Comparison of ENCODE assay signal across 12 mouse cellular contexts in genomic region chr5:120371176-120371819, GRCm38 (mm10).
DNase-seq lines count a peak whose midpoint lies in the region; ATAC-seq and TF ChIP-seq lines count a peak whose summit lies in the region.
"Had no signal": no experiment of that assay in that cellular context is flagged by ENCODE, and none has a peak within 500 bp of the region (broad histone marks: within the 10 kb centered on the region; RNA-seq: fewer than 3 reads in every experiment).

No protein-coding gene starts in this region.

- no peaks in the 10 kb centered on the region for H3K9me3 ChIP-seq in kidney, embryonic 15.5 days (replicated peaks)
- no peaks in the 10 kb centered on the region for H3K9me3 ChIP-seq in embryonic facial prominence, embryonic 14.5 days (ENCODE audit: control insufficient read depth, low read length)
- no peaks in the 10 kb centered on the region for H3K9me3 ChIP-seq in limb, embryonic 11.5 days (ENCODE audit: control insufficient read depth, low read length)
- H3K9me3 ChIP-seq in neural tube, embryonic 13.5 days: no peaks in the 10 kb centered on the region

- ATAC-seq in kidney, embryonic 15.5 days (replicated peaks; ENCODE audit: low FRiP score): 0 out of 2 replicates have a peak, but pooled peaks have one; percentile 9
- no peak for ATAC-seq in embryonic facial prominence, embryonic 14.5 days (ENCODE audit: low read depth)
- ATAC-seq in limb, embryonic 11.5 days (ENCODE audit: insufficient number of reproducible peaks, low FRiP score, low TSS enrichment, low read depth): no peak
- ATAC-seq in neural tube, embryonic 13.5 days (ENCODE audit: low read depth): peak; percentile 53; the same call in 1 of the 2 replicates

- H3K4me3 ChIP-seq in kidney, embryonic 15.5 days (replicated peaks): no peak overlapping the region
- H3K4me3 ChIP-seq in embryonic facial prominence, embryonic 14.5 days (ENCODE audit: low read depth, low read length): no peak overlapping the region
- no peak overlapping the region for H3K4me3 ChIP-seq in limb, embryonic 11.5 days (ENCODE audit: low read depth, low read length)
- H3K4me3 ChIP-seq in neural tube, embryonic 13.5 days: no peak overlapping the region
- no peak overlapping the region for H3K4me3 ChIP-seq in gastrocnemius, adult 2 months

- no peak overlapping the region for H3K27ac ChIP-seq in kidney, embryonic 15.5 days
- no peak overlapping the region for H3K27ac ChIP-seq in embryonic facial prominence, embryonic 14.5 days (replicated peaks; ENCODE audit: low read depth, low read length)
- no peak overlapping the region for H3K27ac ChIP-seq in limb, embryonic 11.5 days (replicated peaks; ENCODE audit: low read depth, low read length)
- H3K27ac ChIP-seq in neural tube, embryonic 13.5 days (replicated peaks): no peak overlapping the region
- no peak overlapping the region for H3K27ac ChIP-seq in gastrocnemius, adult 2 months

- peaks cover 27% of the 10 kb centered on the region for H3K27me3 ChIP-seq in kidney, embryonic 15.5 days
- 0 out of 2 replicates have a peak, but pooled peaks cover 4% of the 10 kb centered on the region for H3K27me3 ChIP-seq in embryonic facial prominence, embryonic 14.5 days (replicated peaks; ENCODE audit: control insufficient read depth, insufficient read depth, low read length)
- H3K27me3 ChIP-seq in limb, embryonic 11.5 days (ENCODE audit: control insufficient read depth, insufficient read depth, low read length): peaks cover 5% of the 10 kb centered on the region; the same call in 1 of the 2 replicates
- peaks cover 19% of the 10 kb centered on the region for H3K27me3 ChIP-seq in neural tube, embryonic 13.5 days

- no peak for DNase-seq in kidney, postnatal 14 days
- DNase-seq in embryonic facial prominence, embryonic 14.5 days (ENCODE audit: low spot score): peak; percentile 54
- peak; percentile 21 for DNase-seq in limb, embryonic 11.5 days (ENCODE audit: low spot score)
- no peak for DNase-seq in left cerebral cortex, adult 9 months (ENCODE audit: low spot score in 2 of 2)
- no peak for DNase-seq in gastrocnemius, adult 2 months
- no peak for DNase-seq in layer of hippocampus, adult 9-11 months
- DNase-seq: cerebellum, postnatal 36 days; kidney, adult 8-10 months; lung, postnatal 14 days; spleen, adult 18-20 months had no signal

- H3K4me2 ChIP-seq in kidney, embryonic 15.5 days: peak overlapping the region; percentile 33
- peak overlapping the region; percentile 40 for H3K4me2 ChIP-seq in embryonic facial prominence, embryonic 14.5 days (ENCODE audit: low read depth, low read length)
- no peak overlapping the region for H3K4me2 ChIP-seq in limb, embryonic 11.5 days (ENCODE audit: low read depth, severe bottlenecking)
- peak overlapping the region; percentile 24; the same call in 1 of the 2 replicates for H3K4me2 ChIP-seq in neural tube, embryonic 13.5 days

- intact Hi-C loops in gastrocnemius, adult 2 months (cut with DNase I): no loop called here

- no peaks in the 10 kb centered on the region for H3K36me3 ChIP-seq in kidney, embryonic 15.5 days
- H3K36me3 ChIP-seq in embryonic facial prominence, embryonic 14.5 days (ENCODE audit: control insufficient read depth, insufficient read depth, low read length): no peaks in the 10 kb centered on the region
- no peaks in the 10 kb centered on the region for H3K36me3 ChIP-seq in limb, embryonic 11.5 days (ENCODE audit: control insufficient read depth, insufficient read depth, low read length)
- H3K36me3 ChIP-seq in neural tube, embryonic 13.5 days: no peaks in the 10 kb centered on the region

- no peak overlapping the region for H3K9ac ChIP-seq in kidney, embryonic 15.5 days
- peak overlapping the region; percentile 25; the same call in 1 of the 2 replicates for H3K9ac ChIP-seq in embryonic facial prominence, embryonic 14.5 days (ENCODE audit: low read depth, low read length)
- no peak overlapping the region for H3K9ac ChIP-seq in limb, embryonic 11.5 days (ENCODE audit: low read length)
- peak overlapping the region; percentile 38; the same call in 1 of the 2 replicates for H3K9ac ChIP-seq in neural tube, embryonic 13.5 days

- no peak for TF ChIP-seq CTCF in gastrocnemius, adult 2 months (IDR thresholded peaks at IDR 0.05)

- WGBS in kidney, embryonic 15.5 days: 4% methylated on average over 15 of the region's 15 CpGs
- 5% methylated on average over 9 of the region's 15 CpGs for WGBS in embryonic facial prominence, embryonic 14.5 days
- WGBS in limb, embryonic 11.5 days: 9% methylated on average over 15 of the region's 15 CpGs
- WGBS in neural tube, embryonic 13.5 days: 2% methylated on average over 15 of the region's 15 CpGs

- H3K4me1 ChIP-seq in kidney, embryonic 15.5 days: peaks cover 9% of the 10 kb centered on the region; the same call in 1 of the 2 replicates
- peaks cover 9% of the 10 kb centered on the region; the same call in 1 of the 2 replicates for H3K4me1 ChIP-seq in embryonic facial prominence, embryonic 14.5 days (ENCODE audit: control insufficient read depth, insufficient read depth, low read length)
- H3K4me1 ChIP-seq in limb, embryonic 11.5 days (ENCODE audit: control insufficient read depth, insufficient read depth, low read length): no peaks in the 10 kb centered on the region
- H3K4me1 ChIP-seq in neural tube, embryonic 13.5 days (replicated peaks): peaks cover 16% of the 10 kb centered on the region

Comparison
In these comparisons a context has a peak if more than half of its experiments do, and no peak if none do; other contexts are left out.
1. ATAC-seq: peak in kidney, embryonic 15.5 days (single experiment) and neural tube, embryonic 13.5 days (single experiment); none in embryonic facial prominence, embryonic 14.5 days (single experiment) and limb, embryonic 11.5 days (single experiment).
2. H3K9ac ChIP-seq: peak in embryonic facial prominence, embryonic 14.5 days (single experiment) and neural tube, embryonic 13.5 days (single experiment); none in kidney, embryonic 15.5 days (single experiment) and limb, embryonic 11.5 days (single experiment).
3. DNase-seq: peak in embryonic facial prominence, embryonic 14.5 days (single experiment) and limb, embryonic 11.5 days (single experiment); none in kidney, postnatal 14 days (single experiment), left cerebral cortex, adult 9 months (0 of 2), gastrocnemius, adult 2 months (single experiment) and layer of hippocampus, adult 9-11 months (single experiment).